Mouse (Mus musculus) hindbrain, embryonic 12.5 days (tissue): Measurements from ENCODE around the gene Gm20388. TPM values are rescaled to one million over a fixed set of nuclear protein-coding genes. Genes with fewer than 3 reads are reported as not detected.

Experiments used
- ATAC-seq: fragments of 200-750 bp; cut with Nextera tagmentation; 2 replicates; pipeline ENCODE4 v1.8.0; 2017; ENCODE audit warnings: moderate TSS enrichment; ENCODE audit not compliant: low FRiP score
- H3K27ac ChIP-seq: fragments of 300-500 bp; sonication (generic); 2 replicates; pipeline ENCODE4 v1.5.1; 2016; ENCODE audit warnings: mild to moderate bottlenecking
- H3K27me3 ChIP-seq: fragments of 300-500 bp; sonication (generic); 2 replicates; pipeline ENCODE4 v1.6.1; 2016; ENCODE audit warnings: mild to moderate bottlenecking
- H3K36me3 ChIP-seq: fragments of 300-500 bp; sonication (generic); 2 replicates; pipeline ENCODE4 v1.6.1; 2016; ENCODE audit warnings: mild to moderate bottlenecking
- H3K4me1 ChIP-seq: fragments of 300-500 bp; sonication (generic); 2 replicates; pipeline ENCODE4 v1.6.1; 2016
- H3K4me2 ChIP-seq: fragments of 300-500 bp; sonication (generic); replicated peaks from 2 replicates; pipeline ENCODE4 v1.6.1; 2016; ENCODE audit warnings: mild to moderate bottlenecking
- H3K4me3 ChIP-seq: fragments of 300-500 bp; sonication (generic); 2 replicates; pipeline ENCODE4 v1.5.1; 2016; ENCODE audit warnings: mild to moderate bottlenecking
- H3K9ac ChIP-seq: fragments of 300-500 bp; sonication (generic); 2 replicates; pipeline ENCODE4 v1.6.1; 2016; ENCODE audit warnings: mild to moderate bottlenecking, moderate library complexity
- H3K9me3 ChIP-seq: fragments of 300-500 bp; sonication (generic); replicated peaks from 2 replicates; pipeline ENCODE4 v1.6.1; 2016; ENCODE audit warnings: mild to moderate bottlenecking
- WGBS: fragments of 180-500 bp; shearing (Covaris S2); methylation state at CpG from one replicate; pipeline ENCODE4 v1.1.7; 2016; 5-methylcytosine and 5-hydroxymethylcytosine counted together
- polyA plus RNA-seq: library from polyadenylated mRNA; unstranded; fragments of >200 nt; fragmentation: Nextera tagmentation; extraction: Ambion mirVana; gene quantifications from 2 replicates; pipeline ENCODE4 v1.2.1, GENCODE M21; 2016

The Gm20388 gene
- polyA plus RNA-seq, 1 experiment from 2014 or later: not detected

DNA sequence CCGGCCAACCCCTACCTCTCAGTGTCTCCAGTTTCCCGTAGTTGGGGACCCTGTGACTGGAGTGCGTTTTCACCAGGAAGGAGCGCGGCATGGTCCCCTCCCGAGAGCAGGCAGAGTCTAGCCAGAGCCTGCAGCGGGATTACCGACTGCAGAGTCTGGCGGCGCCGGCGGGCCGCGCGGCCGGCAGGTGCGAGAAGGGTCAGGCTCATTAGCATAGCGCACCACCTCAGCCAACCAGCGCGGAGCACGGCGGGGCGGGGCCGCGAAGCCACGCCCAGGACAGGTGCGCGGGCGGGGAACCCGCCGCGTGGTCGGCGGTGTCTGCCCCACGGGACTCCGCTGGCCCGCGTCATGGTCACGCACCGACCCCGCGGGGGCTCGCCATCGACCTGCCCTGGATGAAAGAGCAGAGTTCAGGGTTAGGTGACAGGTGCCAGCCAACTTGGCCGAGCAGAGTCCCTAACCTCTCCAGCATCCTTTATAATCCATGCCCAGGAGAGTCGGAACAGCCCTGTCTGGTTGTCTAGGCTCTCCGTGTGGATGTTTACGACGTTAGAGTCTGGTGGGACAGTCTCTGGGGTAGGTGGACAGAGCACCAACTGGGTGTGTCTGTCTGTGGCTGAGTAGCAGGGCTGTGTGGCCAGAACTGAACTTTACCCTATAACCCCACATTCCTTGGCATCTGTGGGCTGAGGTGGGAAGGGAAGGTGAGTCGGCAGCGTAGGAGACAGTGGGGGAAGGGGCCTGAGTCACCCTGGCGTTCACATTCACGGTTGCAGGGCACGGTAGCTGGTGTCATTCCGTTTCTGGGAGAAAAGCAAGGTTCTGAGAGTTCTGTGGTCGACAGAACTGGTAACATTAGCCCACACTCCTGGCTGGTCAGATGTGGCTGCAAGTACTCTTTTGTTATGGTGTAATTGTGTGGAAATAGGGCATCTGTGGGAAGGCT lies 2550.2 kb downstream of the Gm20388 start, which contains the start of gene Snai3:
Gene Snai3, minus strand, starts transcription at position 210 of the 949 bp plus-strand sequence.
- Histone ChIP-seq H3K9ac (peak within 1 kb of the TSS; percentile 24), H3K4me2 (peak within 1 kb of the TSS; percentile 57), H3K27me3 (peaks cover 81% of the 10 kb centered on the region), H3K4me3 (peak within 1 kb of the TSS; percentile 29), H3K36me3 (peaks cover 6% of the 10 kb centered on the region), H3K4me1 (peaks cover 15% of the 10 kb centered on the region), H3K9me3 (no peaks in the 10 kb centered on the region), H3K27ac (no peak within 1 kb of the TSS)
- peak; percentile 73 for ATAC-seq
- WGBS: 4% methylated on average over 56 of the region's 56 CpGs

DNA sequence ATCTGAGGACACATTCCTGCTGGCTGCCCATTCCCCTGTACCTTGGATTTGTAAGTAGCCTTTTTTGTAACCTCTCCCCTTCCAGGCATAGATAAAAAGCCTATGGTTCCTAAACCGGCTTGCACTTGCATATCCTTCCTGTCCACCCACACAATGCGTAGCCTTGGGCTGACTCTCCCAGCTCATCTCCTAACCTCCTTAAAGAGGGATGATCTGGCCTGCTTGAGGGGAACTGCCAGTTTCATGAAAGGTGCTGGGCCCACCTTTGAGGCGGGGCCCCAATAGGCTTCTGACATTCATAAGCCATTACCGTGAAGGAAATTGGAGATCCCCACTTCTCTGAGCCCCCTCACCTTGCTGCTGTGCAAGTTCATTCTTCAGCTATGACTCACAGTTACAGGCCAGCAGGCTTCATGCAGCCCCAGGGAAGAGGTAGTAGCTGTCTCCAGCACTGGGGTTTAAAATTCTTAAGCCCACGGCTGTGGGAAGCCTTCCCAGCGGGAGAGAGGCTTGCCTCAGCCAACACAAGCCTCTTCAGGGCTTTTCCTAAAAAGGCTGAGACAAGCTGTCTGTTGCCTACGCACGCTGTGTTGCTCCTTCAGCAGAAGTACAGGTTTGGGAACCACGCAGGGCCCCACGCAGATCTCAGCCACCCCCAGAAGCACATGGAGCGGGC lies 2551.0 kb downstream of the Gm20388 start:
- Histone ChIP-seq H3K9ac (no peak overlapping the region), H3K36me3 (peaks cover 14% of the 10 kb centered on the region), H3K4me2 (no peak overlapping the region), H3K27me3 (peaks cover 74% of the 10 kb centered on the region), H3K27ac (no peak overlapping the region), H3K4me3 (no peak overlapping the region), H3K9me3 (no peaks in the 10 kb centered on the region), H3K4me1 (peaks cover 15% of the 10 kb centered on the region)
- no peak for ATAC-seq
- 56% methylated on average over 11 of the region's 11 CpGs for WGBS

GRCm38 (mm10) chr8:122462510-122462909 lies 2551.9 kb downstream of the Gm20388 start:
- no peaks in the 10 kb centered on the region for H3K9me3 ChIP-seq
- peaks cover 22% of the 10 kb centered on the region for H3K36me3 ChIP-seq
- no peak overlapping the region for H3K4me2 ChIP-seq
- no peak for ATAC-seq
- 63% methylated on average over 8 of the region's 8 CpGs for WGBS
- H3K27me3 ChIP-seq: peaks cover 66% of the 10 kb centered on the region
- H3K4me3 ChIP-seq: no peak overlapping the region
- peaks cover 15% of the 10 kb centered on the region for H3K4me1 ChIP-seq
- H3K27ac ChIP-seq: no peak overlapping the region
- no peak overlapping the region for H3K9ac ChIP-seq

GRCm38 (mm10) chr8:122463651-122464640 lies 2553.3 kb downstream of the Gm20388 start:
- Histone ChIP-seq H3K4me2 (no peak overlapping the region), H3K27me3 (peaks cover 54% of the 10 kb centered on the region), H3K9me3 (no peaks in the 10 kb centered on the region), H3K9ac (no peak overlapping the region), H3K4me1 (peaks cover 15% of the 10 kb centered on the region), H3K36me3 (peaks cover 33% of the 10 kb centered on the region), H3K4me3 (no peak overlapping the region), H3K27ac (no peak overlapping the region)
- ATAC-seq: no peak
- 69% methylated on average over 12 of the region's 12 CpGs for WGBS

GRCm38 (mm10) chr8:122464985-122465384 lies 2554.3 kb downstream of the Gm20388 start:
- ATAC-seq: no peak
- WGBS: 68% methylated on average over 7 of the region's 7 CpGs
- H3K4me1 ChIP-seq: peaks cover 14% of the 10 kb centered on the region
- no peaks in the 10 kb centered on the region for H3K9me3 ChIP-seq
- peaks cover 43% of the 10 kb centered on the region for H3K36me3 ChIP-seq
- H3K4me3 ChIP-seq: no peak overlapping the region
- H3K9ac ChIP-seq: no peak overlapping the region
- no peak overlapping the region for H3K4me2 ChIP-seq
- peaks cover 44% of the 10 kb centered on the region for H3K27me3 ChIP-seq
- H3K27ac ChIP-seq: no peak overlapping the region

DNA sequence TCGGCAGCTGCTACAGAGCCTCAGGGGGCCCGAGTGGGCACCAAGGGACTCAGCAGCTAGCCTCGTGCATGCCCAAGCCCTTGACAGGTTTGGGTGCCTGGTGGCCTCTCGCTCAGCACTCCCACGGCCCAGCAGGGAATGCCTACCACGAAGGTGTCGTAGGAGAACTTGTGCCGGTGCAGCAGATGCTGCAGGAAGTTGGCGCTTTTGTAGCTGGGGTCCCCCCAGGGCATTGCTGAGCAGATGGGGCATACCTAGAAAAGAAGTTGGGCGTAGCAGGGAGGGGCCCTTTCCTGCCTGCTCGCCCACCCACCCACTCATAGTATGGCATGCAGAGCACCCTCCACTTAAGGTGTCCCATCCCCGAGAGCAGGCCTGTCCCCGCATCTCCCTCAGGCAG lies 2557.2 kb downstream of the Gm20388 start:
- Histone ChIP-seq H3K9me3 (no peaks in the 10 kb centered on the region), H3K4me1 (0 out of 2 replicates have a peak, but pooled peaks cover 2% of the 10 kb centered on the region), H3K9ac (no peak overlapping the region), H3K4me3 (no peak overlapping the region), H3K36me3 (peaks cover 50% of the 10 kb centered on the region), H3K27me3 (peaks cover 15% of the 10 kb centered on the region), H3K27ac (no peak overlapping the region), H3K4me2 (no peak overlapping the region)
- ATAC-seq: no peak
- 93% methylated on average over 13 of the region's 13 CpGs for WGBS

DNA sequence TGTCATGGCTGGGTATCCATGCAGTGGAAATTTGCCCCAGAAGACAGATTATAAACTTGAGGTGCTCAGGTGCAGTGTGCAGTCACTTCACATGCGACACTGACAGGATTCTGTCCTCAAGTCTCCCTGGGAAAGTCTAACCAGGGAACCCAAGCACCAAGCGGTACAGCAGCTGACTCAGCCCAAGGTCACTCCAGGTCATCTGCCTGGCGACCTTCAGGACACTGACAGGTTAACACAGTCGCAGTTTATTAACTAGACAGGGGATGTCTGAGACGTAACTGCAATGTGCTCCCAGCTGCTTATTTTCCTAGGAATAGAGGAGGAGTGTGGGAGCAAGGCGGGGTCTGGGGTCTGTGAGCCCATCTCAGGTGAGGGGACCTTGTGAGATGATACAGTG lies 2558.8 kb downstream of the Gm20388 start:
- Histone ChIP-seq H3K4me1 (peaks cover 6% of the 10 kb centered on the region; the same call in 1 of the 2 replicates), H3K4me2 (no peak overlapping the region), H3K4me3 (no peak overlapping the region), H3K9me3 (no peaks in the 10 kb centered on the region), H3K9ac (no peak overlapping the region), H3K27ac (no peak overlapping the region), H3K36me3 (peaks cover 55% of the 10 kb centered on the region), H3K27me3 (0 out of 2 replicates have a peak, but pooled peaks cover under 1% of the 10 kb centered on the region)
- no peak for ATAC-seq
- 81% methylated on average over 6 of the region's 6 CpGs for whole genome bisulfite sequencing

- Histone ChIP-seq H3K4me1 (peaks cover 12% of the 10 kb centered on the region), H3K27me3 (no peaks in the 10 kb centered on the region), H3K4me3 (no peak overlapping the region), H3K27ac (no peak overlapping the region), H3K36me3 (peaks cover 55% of the 10 kb centered on the region), H3K9me3 (no peaks in the 10 kb centered on the region), H3K4me2 (no peak overlapping the region), H3K9ac (no peak overlapping the region)
- ATAC-seq: no peak
- WGBS: 94% methylated on average over 10 of the region's 10 CpGs
Measured at GRCm38 (mm10) chr8:122469965-122470364, 2559.3 kb downstream of the Gm20388 start.

DNA sequence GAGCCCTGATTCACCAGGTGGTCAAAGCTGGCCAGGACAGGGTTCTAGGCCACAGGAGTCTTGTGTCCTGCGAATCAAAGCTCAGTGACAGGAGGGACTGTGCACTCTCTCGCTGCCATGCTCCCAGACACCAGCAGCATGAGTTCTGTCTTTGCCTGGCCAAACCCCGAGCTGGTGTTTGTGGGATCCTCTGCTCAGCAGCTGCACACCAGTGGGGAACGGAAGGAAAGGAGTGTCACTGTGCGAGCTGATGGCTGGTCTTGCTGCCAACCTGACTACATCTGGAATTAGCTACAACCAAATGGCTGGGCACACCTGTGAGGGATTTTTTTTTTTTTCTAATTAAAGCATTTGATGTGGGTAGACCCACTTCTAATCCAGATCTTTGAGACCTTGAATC lies 2560.1 kb downstream of the Gm20388 start:
- no peak for ATAC-seq
- no peaks in the 10 kb centered on the region for H3K27me3 ChIP-seq
- no peak overlapping the region for H3K9ac ChIP-seq
- H3K36me3 ChIP-seq: peaks cover 50% of the 10 kb centered on the region
- H3K4me3 ChIP-seq: no peak overlapping the region
- 83% methylated on average over 5 of the region's 5 CpGs for WGBS
- no peaks in the 10 kb centered on the region for H3K9me3 ChIP-seq
- no peak overlapping the region for H3K4me2 ChIP-seq
- H3K4me1 ChIP-seq: peaks cover 15% of the 10 kb centered on the region
- no peak overlapping the region for H3K27ac ChIP-seq

DNA sequence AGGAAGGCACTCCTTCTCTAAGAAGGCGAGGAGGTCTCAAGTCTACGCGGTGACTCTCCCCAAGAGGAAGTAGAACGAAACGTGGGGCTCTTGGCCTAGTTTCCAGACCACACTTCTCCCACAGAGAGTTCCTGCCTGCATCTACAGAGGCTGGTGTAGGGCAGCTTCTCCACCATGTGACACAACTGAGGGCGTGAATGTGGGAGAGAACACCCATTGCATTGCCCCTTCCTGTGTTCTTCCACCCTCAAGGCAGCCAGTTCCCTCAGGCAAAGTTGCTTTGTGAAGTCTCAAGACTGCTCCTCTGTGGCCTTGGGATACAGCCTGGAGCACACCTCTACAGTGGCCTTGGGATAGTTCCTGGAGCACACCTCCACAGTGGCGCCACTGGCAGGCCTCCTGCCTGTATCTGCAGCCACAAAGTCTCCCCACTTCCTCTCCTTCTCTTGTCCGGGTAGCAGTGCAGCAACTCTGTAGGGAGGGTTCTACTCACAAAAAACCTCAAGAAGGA lies 2563.3 kb downstream of the Gm20388 start:
- Histone ChIP-seq H3K9ac (no peak overlapping the region), H3K9me3 (no peaks in the 10 kb centered on the region), H3K4me1 (peaks cover 25% of the 10 kb centered on the region), H3K36me3 (peaks cover 36% of the 10 kb centered on the region), H3K4me2 (no peak overlapping the region), H3K27ac (no peak overlapping the region), H3K27me3 (no peaks in the 10 kb centered on the region), H3K4me3 (no peak overlapping the region)
- no peak for ATAC-seq
- 89% methylated on average over 8 of the region's 8 CpGs for WGBS

- peak; percentile 8; the same call in 1 of the 2 replicates for ATAC-seq
- peaks cover 25% of the 10 kb centered on the region for H3K4me1 ChIP-seq
- H3K9me3 ChIP-seq: no peaks in the 10 kb centered on the region
- H3K4me3 ChIP-seq: peak overlapping the region; percentile 99
- peak overlapping the region; percentile 96 for H3K4me2 ChIP-seq
- peak overlapping the region; percentile 97 for H3K9ac ChIP-seq
- H3K27me3 ChIP-seq: no peaks in the 10 kb centered on the region
- peak overlapping the region; percentile 84; the same call in 1 of the 2 replicates for H3K27ac ChIP-seq
- 18% methylated on average over 16 of the region's 16 CpGs for WGBS
- H3K36me3 ChIP-seq: peaks cover 37% of the 10 kb centered on the region
Measured at GRCm38 (mm10) chr8:122474951-122475560, 2564.4 kb downstream of the Gm20388 start.
